Mouse (Mus musculus) liver, embryonic 14.5 days (tissue): Measurements from ENCODE around the gene Peli3.

Source experiments
- CTCF ChIP-seq: IDR thresholded peaks from 2 replicates; pipeline ENCODE4 v1.5.1; 2016; ENCODE audit warnings: antibody characterized with exemption, low read depth, control low read depth
- EP300 ChIP-seq: IDR thresholded peaks from 2 replicates; pipeline ENCODE4 v1.6.1; 2016; ENCODE audit warnings: antibody characterized with exemption, low read depth

DNA sequence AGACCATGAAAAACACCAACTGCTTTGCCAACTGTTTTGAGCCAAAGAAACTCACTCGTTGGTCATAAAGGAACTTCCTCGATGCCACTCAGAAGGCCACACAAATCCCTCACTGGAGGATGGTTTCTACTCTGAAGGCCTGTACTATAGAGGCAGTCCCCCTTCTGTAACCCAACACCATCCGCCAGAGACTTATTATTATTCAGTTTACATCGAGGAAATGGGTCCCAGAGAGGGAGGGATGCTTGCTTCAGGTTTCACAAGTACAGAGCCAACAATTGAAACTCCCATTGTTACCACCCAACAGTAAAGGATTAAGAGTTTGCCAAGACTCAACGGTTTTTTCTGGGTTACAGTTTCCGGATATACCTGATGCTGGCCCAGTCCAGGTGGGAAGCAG is 2.6 kb upstream of the Peli3 start:
- no peak for TF ChIP-seq CTCF
- TF ChIP-seq EP300, result no peak
